Mouse (Mus musculus) Patski (cell line): Measurements from ENCODE around the gene Nop58. TPM values are rescaled to one million over a fixed set of nuclear protein-coding genes. Genes with fewer than 3 reads are reported as not detected.
A peak's percentile ranks its signal among the peaks of the same experiment; 100 is the strongest.
"Not testable (repeated sequence)": the region's sequence is repeated elsewhere in the genome, so short reads cannot be mapped to it uniquely, and the experiment has no call there.

Experiments
- ATAC-seq: fragments of 100-300 bp; one replicate; pipeline ENCODE4 v1.8.0; 2021
- CTCF ChIA-PET: fragments of 350-600 bp; sonication (Branson Sonifier 250); formaldehyde crosslinking; loops from one replicate; lab custom pipeline; 2022; ENCODE audit warnings: inconsistent platforms; lab: Charles Lee
- POLR2A ChIA-PET: fragments of 350-600 bp; sonication (Branson Sonifier 250); formaldehyde crosslinking; loops from one replicate; lab custom pipeline; 2022; ENCODE audit warnings: antibody characterized with exemption, inconsistent platforms; lab: Charles Lee
- DNase-seq: peaks from one replicate; pipeline ENCODE4 v3.0.0-alpha.2; 2011; ENCODE audit warnings: low read depth, low spot score
- H3K27me3 ChIP-seq: fragments of 371-371 bp; one replicate; pipeline ENCODE4 v1.5.1; 2021
- CTCF ChIP-seq: fragments of 100-300 bp; IDR thresholded peaks from one replicate; pipeline ENCODE4 v1.5.1; 2021
- in situ Hi-C: fragments of 300-500 bp; cut with MboI; formaldehyde crosslinking; loops from 3 replicates; pipeline ENCODE4 v1.11.1; 2018; ENCODE audit warnings: low pct_unique_long_range_greater_than_20kb, mixed read lengths
- polyA plus RNA-seq: library from polyadenylated mRNA; unstranded; gene quantifications from one replicate; pipeline ENCODE4 v1.2.3, GENCODE M21; 2021

Nop58 gene
- 189 TPM for polyA plus RNA-seq

- no peaks in the 10 kb centered on the region for H3K27me3 ChIP-seq
- ChIA-PET POLR2A (interaction anchor here (0.6 to 0.9 kb wide), 4 partner anchors 17 to 1089 kb away, joined by 3 read pairs; no protein-coding TSS in a partner anchor), CTCF (interaction anchor here (1.2 to 1.4 kb wide), 2 partner anchors 10 to 14 kb away, joined by 4 to 6 read pairs; no protein-coding TSS in a partner anchor)
- in situ Hi-C loops, result no loop called here
- ATAC-seq, result peak; percentile 69
- peak; percentile 78 for DNase-seq
- TF ChIP-seq CTCF, result no peak
Measured at GRCm38 (mm10) chr1:59684819-59685755, at the start of gene Nop58. Gene Nop58 (plus strand): TSS chr1:59684971.

- TF ChIP-seq CTCF, result no peak
- ATAC-seq, result no peak
- no peaks in the 10 kb centered on the region for H3K27me3 ChIP-seq
- ChIA-PET POLR2A (no interaction called here), CTCF (interaction anchor here (0.9 to 1.3 kb wide), 4 partner anchors 8 to 389 kb away, joined by 3 to 4 read pairs (median 4); no protein-coding TSS in a partner anchor)
- in situ Hi-C loops, result no loop called here
- DNase-seq, result no peak
Measured at GRCm38 (mm10) chr1:59636349-59636748, 48.4 kb upstream of the Nop58 start.

- DNase-seq (no peak), ATAC-seq (no peak)
- ChIA-PET POLR2A (interaction anchor here (0.5 kb wide), 1 partner anchor 26 kb away, joined by 5 read pairs; no protein-coding TSS in a partner anchor), CTCF (no interaction called here)
- H3K27me3 ChIP-seq, result no peaks in the 10 kb centered on the region
- in situ Hi-C loops, result no loop called here
- peak; percentile 26 for TF ChIP-seq CTCF
Measured at GRCm38 (mm10) chr1:59638371-59638770, 46.4 kb upstream of the Nop58 start.

GRCm38 (mm10) chr1:59642488-59642887 lies 42.3 kb upstream of the Nop58 start:
- no peak for ATAC-seq
- DNase-seq, result no peak
- CTCF ChIA-PET, result interaction anchor here (0.7 kb wide), 1 partner anchor 8 kb away, joined by 3 read pairs; no protein-coding TSS in a partner anchor
- no peak for TF ChIP-seq CTCF
- POLR2A ChIA-PET, result no interaction called here
- in situ Hi-C loops, result no loop called here
- H3K27me3 ChIP-seq, result no peaks in the 10 kb centered on the region

GRCm38 (mm10) chr1:59646502-59646901 lies 38.3 kb upstream of the Nop58 start:
- DNase-seq, H3K27me3 ChIP-seq, ATAC-seq, in situ Hi-C loops, POLR2A ChIA-PET: not testable (repeated sequence)
- CTCF ChIA-PET, result interaction anchor here (1.3 kb wide), 1 partner anchor 14 kb away, joined by 3 read pairs; no protein-coding TSS in a partner anchor

- in situ Hi-C loops, result no loop called here
- ATAC-seq (no peak), DNase-seq (no peak)
- no peak for TF ChIP-seq CTCF
- ChIA-PET CTCF (interaction anchor here (1.3 kb wide), 1 partner anchor 31 kb away, joined by 3 read pairs; no protein-coding TSS in a partner anchor), POLR2A (no interaction called here)
- no peaks in the 10 kb centered on the region for H3K27me3 ChIP-seq
Measured at GRCm38 (mm10) chr1:59651201-59651819, 33.5 kb upstream of the Nop58 start.

- CTCF ChIA-PET, result no interaction called here
- no peaks in the 10 kb centered on the region for H3K27me3 ChIP-seq
- DNase-seq (no peak), ATAC-seq (no peak)
- POLR2A ChIA-PET, result no interaction called here
- no peak for TF ChIP-seq CTCF
- in situ Hi-C loops, result no loop called here
Measured at GRCm38 (mm10) chr1:59653243-59653911, 31.4 kb upstream of the Nop58 start.

- ChIA-PET POLR2A (no interaction called here), CTCF (no interaction called here)
- DNase-seq, result no peak
- H3K27me3 ChIP-seq, result no peaks in the 10 kb centered on the region
- in situ Hi-C loops, result no loop called here
- TF ChIP-seq CTCF, result peak; percentile 24
- ATAC-seq, result no peak
Measured at GRCm38 (mm10) chr1:59656244-59657171, 28.3 kb upstream of the Nop58 start.

GRCm38 (mm10) chr1:59663456-59664135 lies 21.2 kb upstream of the Nop58 start:
- CTCF ChIA-PET, result no interaction called here
- no peak for TF ChIP-seq CTCF
- in situ Hi-C loops, result no loop called here
- POLR2A ChIA-PET, result interaction anchor here (0.5 to 0.7 kb wide), 2 partner anchors 25 to 459 kb away, joined by 3 to 5 read pairs; no protein-coding TSS in a partner anchor
- DNase-seq (no peak), ATAC-seq (no peak)
- no peaks in the 10 kb centered on the region for H3K27me3 ChIP-seq
